12 mouse cellular contexts compared by ENCODE assay signal in the genomic region with DNA sequence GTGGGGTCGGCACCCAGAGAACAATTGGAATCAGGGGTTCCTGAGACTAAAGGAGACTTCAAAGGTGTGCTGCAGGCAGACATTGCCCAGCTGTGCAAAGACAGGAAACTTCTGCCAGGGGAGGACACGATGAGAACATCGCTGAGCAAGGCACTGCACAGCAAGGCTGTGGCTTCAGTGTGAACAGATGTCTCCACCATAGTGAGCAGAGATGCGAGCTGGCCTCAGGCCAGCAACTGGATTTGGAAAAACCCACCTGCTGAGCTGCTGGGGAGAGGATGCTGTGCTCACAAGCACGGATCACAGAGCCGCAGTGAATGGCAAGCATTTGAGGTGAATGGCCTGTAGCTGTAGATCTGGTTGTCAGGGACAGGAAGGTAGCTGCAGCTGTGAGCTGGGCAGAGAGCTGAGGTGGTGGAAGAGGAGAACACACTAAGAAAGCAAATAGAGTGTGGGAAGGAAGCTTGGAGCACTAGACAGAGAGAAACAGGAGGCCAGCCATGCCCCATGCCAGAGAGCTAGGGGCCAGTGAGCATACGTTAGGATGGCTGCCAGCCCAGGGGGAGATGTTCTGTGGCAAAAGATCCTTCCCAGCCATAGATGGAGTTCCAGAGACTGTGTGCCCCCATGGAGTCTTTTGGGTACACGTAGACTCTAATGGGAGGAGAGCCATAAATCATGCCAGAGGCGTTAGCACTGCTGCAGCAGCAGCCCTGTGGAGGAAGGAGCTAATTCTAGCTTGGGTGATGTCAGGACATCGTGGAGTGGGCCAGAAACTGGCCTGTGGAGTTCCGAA. TPM values are rescaled to one million over a fixed set of nuclear protein-coding genes. Genes with fewer than 3 reads are reported as not detected.
A peak's percentile ranks its signal among the peaks of the same experiment; 100 is the strongest.
DNase-seq lines count a peak whose midpoint lies in the region; ATAC-seq lines count a peak whose summit lies in the region.
"Had no signal": no experiment of that assay in that cellular context is flagged by ENCODE, and none has a peak within 500 bp of the region (broad histone marks: within the 10 kb centered on the region; RNA-seq: fewer than 3 reads in every experiment).

No protein-coding gene starts in this region.

- no peak for DNase-seq in hindbrain, embryonic 11.5 days (ENCODE audit: low spot score)
- no peak for DNase-seq in hindbrain, embryonic 10.5 days (ENCODE audit: low spot score)
- peak; percentile 73 for DNase-seq in brain, adult 2 months (ENCODE audit: low read depth, low spot score)
- DNase-seq in right cerebral cortex, postnatal 14 days, result peak; percentile 44
- no peak for DNase-seq in adrenal gland, postnatal 10 days
- no peak for DNase-seq in urinary bladder, postnatal 36 days (ENCODE audit: low spot score in 2 of 2)
- no peak for DNase-seq in ovary, postnatal 14 days (ENCODE audit: low spot score)
- DNase-seq: adrenal gland, postnatal 25 days had no signal

- no peak overlapping the region for H3K27ac ChIP-seq in hindbrain, embryonic 11.5 days (ENCODE audit: low read depth, low read length)
- H3K27ac ChIP-seq in hindbrain, embryonic 10.5 days, result no peak overlapping the region
- no peak overlapping the region; the same call in 1 of the 2 replicates for H3K27ac ChIP-seq in hindbrain, embryonic 16.5 days (ENCODE audit: low read depth, low read length)
- H3K27ac ChIP-seq: left cerebral cortex, adult 2 months had no signal

- 0 out of 2 replicates have a peak, but pooled peaks have one; percentile 23 for ATAC-seq in hindbrain, embryonic 11.5 days (ENCODE audit: low FRiP score)
- peak; percentile 86 for ATAC-seq in hindbrain, embryonic 16.5 days

- no peaks in the 10 kb centered on the region for H3K36me3 ChIP-seq in hindbrain, embryonic 11.5 days (ENCODE audit: control insufficient read depth, insufficient read depth, low read length)
- no peaks in the 10 kb centered on the region for H3K36me3 ChIP-seq in hindbrain, embryonic 10.5 days
- no peaks in the 10 kb centered on the region for H3K36me3 ChIP-seq in hindbrain, embryonic 16.5 days (ENCODE audit: control insufficient read depth, insufficient read depth, low read length)

- no peaks in the 10 kb centered on the region for H3K4me1 ChIP-seq in hindbrain, embryonic 11.5 days (replicated peaks; ENCODE audit: control insufficient read depth, insufficient read depth, low read length)
- H3K4me1 ChIP-seq in hindbrain, embryonic 10.5 days (replicated peaks), result no peaks in the 10 kb centered on the region
- peaks cover 8% of the 10 kb centered on the region for H3K4me1 ChIP-seq in hindbrain, embryonic 16.5 days (ENCODE audit: control insufficient read depth, insufficient read depth, low read depth, low read length)

- no peak overlapping the region for H3K9ac ChIP-seq in hindbrain, embryonic 11.5 days (ENCODE audit: low read depth, low read length)
- H3K9ac ChIP-seq in hindbrain, embryonic 16.5 days (ENCODE audit: low read depth, low read length), result no peak overlapping the region

- no peaks in the 10 kb centered on the region for H3K9me3 ChIP-seq in hindbrain, embryonic 11.5 days (ENCODE audit: control insufficient read depth, low read length)
- 0 out of 2 replicates have a peak, but pooled peaks cover under 1% of the 10 kb centered on the region for H3K9me3 ChIP-seq in hindbrain, embryonic 10.5 days
- H3K9me3 ChIP-seq in hindbrain, embryonic 16.5 days (ENCODE audit: control insufficient read depth, low read length), result no peaks in the 10 kb centered on the region

- H3K27me3 ChIP-seq in hindbrain, embryonic 11.5 days (ENCODE audit: control insufficient read depth, insufficient read depth, low read length), result no peaks in the 10 kb centered on the region
- H3K27me3 ChIP-seq in hindbrain, embryonic 10.5 days (ENCODE audit: insufficient read depth, poor library complexity, severe bottlenecking), result no peaks in the 10 kb centered on the region
- no peaks in the 10 kb centered on the region for H3K27me3 ChIP-seq in hindbrain, embryonic 16.5 days (replicated peaks; ENCODE audit: control insufficient read depth, insufficient read depth, low read length)
- H3K27me3 ChIP-seq: CH12.LX had no signal

- H3K4me3 ChIP-seq in hindbrain, embryonic 11.5 days (ENCODE audit: low read depth, low read length), result no peak overlapping the region
- H3K4me3 ChIP-seq in hindbrain, embryonic 10.5 days, result no peak overlapping the region
- H3K4me3 ChIP-seq in hindbrain, embryonic 16.5 days (ENCODE audit: low read length), result no peak overlapping the region
- H3K4me3 ChIP-seq: left cerebral cortex, adult 2 months had no signal

- no peak overlapping the region for H3K4me2 ChIP-seq in hindbrain, embryonic 11.5 days (replicated peaks; ENCODE audit: low read depth, low read length)
- no peak overlapping the region for H3K4me2 ChIP-seq in hindbrain, embryonic 16.5 days (ENCODE audit: low read length)

- WGBS in hindbrain, embryonic 11.5 days, result 40% methylated on average over 11 of the region's 11 CpGs
- 40% methylated on average over 11 of the region's 11 CpGs for WGBS in hindbrain, embryonic 10.5 days
- 23% methylated on average over 11 of the region's 11 CpGs for WGBS in hindbrain, embryonic 16.5 days

RNA-seq across cellular contexts. Expression of gene Gng4, which starts 24.7 kb away (rescaled TPM):
- polyA plus RNA-seq in hindbrain, embryonic 11.5 days (2014; fragmentation: Nextera tagmentation; extraction: Ambion mirVana), result 2.6 and 3.5 TPM in 2 replicates
- 1.7 and 2.9 TPM in 2 replicates for polyA plus RNA-seq in hindbrain, embryonic 10.5 days (2016; fragmentation: Nextera tagmentation; extraction: Ambion mirVana)
- polyA plus RNA-seq in hindbrain, embryonic 16.5 days (2015; fragmentation: Nextera tagmentation; extraction: Ambion mirVana), result 105 and 106 TPM in 2 replicates
- total RNA-seq in adrenal gland, postnatal 10 days (2021), result 10 to 100 TPM; 10.3 to 19.0 TPM
- total RNA-seq: CH12.LX; hematopoietic stem cell, adult 5-6 weeks had no signal

Comparison
In these comparisons a context has a peak if more than half of its experiments do, and no peak if none do; other contexts are left out.
1. RNA of gene Gng4, which starts 24.7 kb away (polyA plus RNA-seq): 105 to 106 TPM in hindbrain, embryonic 16.5 days; 1.7 to 2.9 TPM in hindbrain, embryonic 10.5 days and 2.6 to 3.5 TPM in hindbrain, embryonic 11.5 days; every median in the first group is over 10 times any median in the second.
2. DNase-seq: peak in brain, adult 2 months (single experiment) and right cerebral cortex, postnatal 14 days (single experiment); none in hindbrain, embryonic 11.5 days (single experiment), hindbrain, embryonic 10.5 days (single experiment), adrenal gland, postnatal 10 days (single experiment), urinary bladder, postnatal 36 days (0 of 2) and ovary, postnatal 14 days (single experiment).